Mouse (Mus musculus): ENCODE results near the gene Anapc16. TPM values are rescaled to one million over a fixed set of nuclear protein-coding genes. Genes with fewer than 3 reads are reported as not detected.
"Not testable (repeated sequence)": the region's sequence is repeated elsewhere in the genome, so short reads cannot be mapped to it uniquely, and the experiment has no call there.

Gene Anapc16
- polyA plus RNA-seq, 1 experiment from 2014 or later = 106 TPM

DNA sequence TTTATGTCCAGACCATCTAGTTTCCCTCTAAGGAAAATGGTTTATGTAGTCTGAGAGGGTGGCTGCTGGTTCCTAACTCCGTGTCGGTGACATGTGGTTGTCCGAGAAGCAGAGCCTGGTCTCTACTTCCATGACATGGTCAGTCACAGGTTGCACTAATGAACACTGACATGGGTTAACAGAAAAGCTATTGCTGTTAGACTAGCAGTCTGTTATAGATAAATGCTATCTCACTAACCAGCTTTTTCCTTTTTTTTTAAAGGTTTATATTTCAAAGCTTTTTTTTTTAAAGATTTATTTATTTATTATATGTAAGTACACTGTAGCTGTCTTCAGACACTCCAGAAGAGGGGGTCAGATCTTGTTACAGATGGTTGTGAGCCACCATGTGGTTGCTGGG is 3.9 kb downstream of the Anapc16 start:
- ATAC-seq (ENCODE audit: low FRiP score, low read depth) = no peak
- H3K9me3 ChIP-seq = no peaks in the 10 kb centered on the region
- H3K4me2 ChIP-seq = no peak overlapping the region
- H3K4me1 ChIP-seq (replicated peaks) = peaks cover 22% of the 10 kb centered on the region
- H3K27me3 ChIP-seq = no peaks in the 10 kb centered on the region
- peaks cover 15% of the 10 kb centered on the region for H3K36me3 ChIP-seq
- no peak overlapping the region for H3K9ac ChIP-seq
- H3K27ac ChIP-seq (replicated peaks) = no peak overlapping the region
- no peak overlapping the region for H3K4me3 ChIP-seq
- WGBS = 90% methylated on average over 3 of the region's 3 CpGs

GRCm38 (mm10) chr10:59997591-59997990 is 5.3 kb downstream of the Anapc16 start:
- Histone ChIP-seq H3K9me3 (no peaks in the 10 kb centered on the region), H3K27me3 (no peaks in the 10 kb centered on the region), H3K36me3 (peaks cover 16% of the 10 kb centered on the region), H3K27ac (replicated peaks) (no peak overlapping the region), H3K9ac (no peak overlapping the region), H3K4me2 (no peak overlapping the region), H3K4me1 (replicated peaks) (peaks cover 19% of the 10 kb centered on the region), H3K4me3 (no peak overlapping the region)
- ATAC-seq (ENCODE audit: low FRiP score, low read depth) = no peak
- 18% methylated on average over 7 of the region's 7 CpGs for WGBS

GRCm38 (mm10) chr10:59995889-59996288 is 7.0 kb downstream of the Anapc16 start:
- Histone ChIP-seq H3K27ac (replicated peaks) (no peak overlapping the region), H3K4me1 (replicated peaks) (peaks cover 9% of the 10 kb centered on the region), H3K4me2 (no peak overlapping the region), H3K9ac (no peak overlapping the region), H3K27me3 (no peaks in the 10 kb centered on the region), H3K9me3 (no peaks in the 10 kb centered on the region), H3K4me3 (no peak overlapping the region), H3K36me3 (peaks cover 16% of the 10 kb centered on the region)
- ATAC-seq (ENCODE audit: low FRiP score, low read depth) = no peak
- 97% methylated on average over 6 of the region's 6 CpGs for WGBS

DNA sequence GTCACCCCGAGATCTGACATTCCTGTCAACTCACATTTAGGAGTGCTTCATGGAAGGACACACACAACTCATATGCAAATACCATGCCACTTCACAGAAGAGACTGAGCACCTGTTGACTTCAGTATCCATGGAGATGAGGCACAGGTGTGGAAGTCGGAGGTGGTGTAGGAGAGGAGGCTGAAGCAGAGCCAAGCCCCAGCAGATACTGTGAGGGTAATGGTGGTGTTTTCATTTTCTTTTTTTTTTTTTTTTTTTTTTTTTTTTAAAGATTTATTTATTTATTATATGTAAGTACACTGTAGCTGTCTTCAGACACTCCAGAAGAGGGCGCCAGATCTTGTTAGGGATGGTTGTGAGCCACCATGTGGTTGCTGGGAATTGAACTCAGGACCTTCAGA is 9.1 kb downstream of the Anapc16 start:
- 92% methylated on average over 3 of the region's 3 CpGs for WGBS
- not testable (repeated sequence) for ATAC-seq (ENCODE audit: low FRiP score, low read depth)
- peaks cover 33% of the 10 kb centered on the region for H3K36me3 ChIP-seq

DNA sequence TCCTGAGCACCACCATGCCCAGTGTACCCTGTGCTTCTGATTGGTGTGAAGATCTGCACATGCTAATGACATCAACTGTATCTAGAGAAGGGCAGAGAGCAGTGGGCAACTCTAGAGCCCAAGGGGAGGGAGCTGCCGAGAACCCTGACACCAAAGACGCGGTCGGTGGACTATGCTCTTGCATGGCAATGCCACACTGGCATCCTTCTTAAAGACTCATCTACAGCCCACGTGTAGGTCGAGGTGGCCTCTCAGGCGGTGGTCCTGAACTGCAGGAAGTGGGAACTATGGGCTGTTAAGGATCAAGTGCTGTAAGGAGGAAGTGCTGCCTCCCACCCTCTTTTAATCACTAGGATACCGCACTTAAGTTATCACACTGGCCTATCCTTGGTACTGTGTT is 10.9 kb downstream of the Anapc16 start:
- Histone ChIP-seq H3K9me3 (no peaks in the 10 kb centered on the region), H3K27me3 (no peaks in the 10 kb centered on the region), H3K36me3 (peaks cover 44% of the 10 kb centered on the region)

More for the DNA sequence above, 9.1 kb downstream of the Anapc16 start:
- H3K9me3 ChIP-seq; H3K4me2 ChIP-seq; H3K9ac ChIP-seq; H3K4me3 ChIP-seq; H3K4me1 ChIP-seq (replicated peaks); H3K27me3 ChIP-seq; H3K27ac ChIP-seq (replicated peaks): not testable (repeated sequence)

GRCm38 (mm10) chr10:59991262-59991880 is 11.6 kb downstream of the Anapc16 start:
- WGBS = 79% methylated on average over 9 of the region's 9 CpGs
- Histone ChIP-seq H3K9me3 (no peaks in the 10 kb centered on the region), H3K27me3 (no peaks in the 10 kb centered on the region), H3K27ac (replicated peaks) (no peak overlapping the region), H3K9ac (no peak overlapping the region), H3K4me2 (no peak overlapping the region), H3K36me3 (peaks cover 46% of the 10 kb centered on the region), H3K4me1 (replicated peaks) (peaks cover 3% of the 10 kb centered on the region; the same call in 1 of the 2 replicates), H3K4me3 (no peak overlapping the region)
- no peak for ATAC-seq (ENCODE audit: low FRiP score, low read depth)

More for the DNA sequence above, 10.9 kb downstream of the Anapc16 start:
- ATAC-seq (ENCODE audit: low FRiP score, low read depth) = no peak
- Histone ChIP-seq H3K4me1 (replicated peaks) (peaks cover 3% of the 10 kb centered on the region; the same call in 1 of the 2 replicates), H3K9ac (no peak overlapping the region), H3K4me2 (no peak overlapping the region), H3K4me3 (no peak overlapping the region), H3K27ac (replicated peaks) (no peak overlapping the region)
- WGBS = 90% methylated on average over 8 of the region's 8 CpGs

GRCm38 (mm10) chr10:59990393-59990792 is 12.5 kb downstream of the Anapc16 start:
- H3K9me3 ChIP-seq = no peaks in the 10 kb centered on the region
- ATAC-seq (ENCODE audit: low FRiP score, low read depth) = no peak
- WGBS = 94% methylated on average over 9 of the region's 9 CpGs
- no peak overlapping the region for H3K4me2 ChIP-seq
- no peak overlapping the region for H3K27ac ChIP-seq (replicated peaks)
- no peak overlapping the region for H3K4me3 ChIP-seq
- peaks cover 46% of the 10 kb centered on the region for H3K36me3 ChIP-seq
- H3K4me1 ChIP-seq (replicated peaks) = peaks cover 3% of the 10 kb centered on the region; the same call in 1 of the 2 replicates
- H3K9ac ChIP-seq = no peak overlapping the region
- H3K27me3 ChIP-seq = no peaks in the 10 kb centered on the region

DNA sequence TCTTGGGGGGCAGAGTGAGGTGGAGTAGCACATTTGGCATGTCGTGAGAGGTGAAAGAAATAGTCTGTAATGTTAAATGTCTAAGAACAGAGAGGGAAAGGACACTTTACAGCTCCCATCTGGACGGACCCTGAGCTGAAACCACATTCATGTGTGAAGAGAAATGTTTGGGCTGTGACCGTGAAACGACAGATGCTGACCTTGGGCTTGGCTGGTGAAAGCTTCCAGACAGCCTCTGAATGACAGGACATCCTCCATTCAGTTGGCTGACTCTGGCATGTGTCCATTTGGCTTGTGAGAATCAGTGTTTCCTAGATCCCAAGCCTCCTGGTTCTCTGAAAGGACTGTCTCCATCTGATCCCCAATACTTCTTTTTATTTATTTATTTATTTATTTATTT is 14.9 kb downstream of the Anapc16 start:
- 71% methylated on average over 4 of the region's 4 CpGs for whole genome bisulfite sequencing
- Histone ChIP-seq H3K9ac (no peak overlapping the region), H3K9me3 (no peaks in the 10 kb centered on the region), H3K4me1 (replicated peaks) (peaks cover 3% of the 10 kb centered on the region; the same call in 1 of the 2 replicates), H3K27ac (replicated peaks) (no peak overlapping the region), H3K4me3 (no peak overlapping the region), H3K4me2 (no peak overlapping the region), H3K36me3 (peaks cover 41% of the 10 kb centered on the region), H3K27me3 (no peaks in the 10 kb centered on the region)
- ATAC-seq (ENCODE audit: low FRiP score, low read depth) = no peak

DNA sequence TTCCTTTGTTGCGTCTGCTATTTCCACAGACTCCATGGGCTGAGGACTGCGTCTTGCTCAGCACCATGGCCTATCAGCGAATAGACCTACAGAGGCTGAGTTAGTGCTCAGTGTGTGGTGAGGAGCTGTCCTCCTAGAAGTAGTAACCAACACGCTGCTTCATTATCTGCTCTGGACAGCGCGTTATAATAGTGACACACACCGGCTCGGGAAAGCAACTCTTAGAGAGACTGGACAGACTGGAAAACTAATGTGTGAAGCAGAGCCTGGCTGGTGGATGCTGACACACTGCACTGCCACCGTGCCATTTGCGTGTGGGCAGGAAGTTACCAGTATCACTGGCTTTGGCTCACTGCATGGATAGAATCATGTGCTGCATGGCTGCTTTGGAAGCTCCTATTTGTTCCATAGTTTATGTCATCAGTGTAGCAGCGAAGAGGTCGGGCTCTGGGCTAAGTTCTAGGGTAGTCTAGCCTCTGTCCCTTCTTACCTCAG is 20.5 kb downstream of the Anapc16 start:
- H3K27ac ChIP-seq (replicated peaks) = no peak overlapping the region

GRCm38 (mm10) chr10:59981792-59982191 is 21.1 kb downstream of the Anapc16 start:
- H3K4me3 ChIP-seq = no peak overlapping the region
- H3K9me3 ChIP-seq = no peaks in the 10 kb centered on the region
- WGBS = 87% methylated on average over 9 of the region's 9 CpGs
- H3K4me2 ChIP-seq = no peak overlapping the region
- H3K4me1 ChIP-seq (replicated peaks) = peaks cover 17% of the 10 kb centered on the region
- peaks cover 13% of the 10 kb centered on the region; the same call in 1 of the 2 replicates for H3K36me3 ChIP-seq
- H3K27me3 ChIP-seq = no peaks in the 10 kb centered on the region
- H3K9ac ChIP-seq = no peak overlapping the region
- no peak for ATAC-seq (ENCODE audit: low FRiP score, low read depth)
- no peak overlapping the region for H3K27ac ChIP-seq (replicated peaks)

More for the DNA sequence above, 20.5 kb downstream of the Anapc16 start:
- no peak overlapping the region for H3K4me2 ChIP-seq
- H3K9ac ChIP-seq = no peak overlapping the region
- peaks cover 17% of the 10 kb centered on the region for H3K4me1 ChIP-seq (replicated peaks)
- 94% methylated on average over 12 of the region's 12 CpGs for WGBS
- no peak for ATAC-seq (ENCODE audit: low FRiP score, low read depth)
- H3K36me3 ChIP-seq = peaks cover 13% of the 10 kb centered on the region; the same call in 1 of the 2 replicates
- H3K4me3 ChIP-seq = no peak overlapping the region
- H3K9me3 ChIP-seq = no peaks in the 10 kb centered on the region
- no peaks in the 10 kb centered on the region for H3K27me3 ChIP-seq

- no peaks in the 10 kb centered on the region for H3K9me3 ChIP-seq
- no peak overlapping the region for H3K4me2 ChIP-seq
- H3K9ac ChIP-seq = no peak overlapping the region
- WGBS = 78% methylated on average over 4 of the region's 4 CpGs
- H3K36me3 ChIP-seq = peaks cover 10% of the 10 kb centered on the region; the same call in 1 of the 2 replicates
- peaks cover 17% of the 10 kb centered on the region for H3K4me1 ChIP-seq (replicated peaks)
- H3K4me3 ChIP-seq = no peak overlapping the region
- H3K27me3 ChIP-seq = no peaks in the 10 kb centered on the region
- ATAC-seq (ENCODE audit: low FRiP score, low read depth) = no peak
- no peak overlapping the region for H3K27ac ChIP-seq (replicated peaks)
Observed at GRCm38 (mm10) chr10:59981336-59981735, 21.6 kb downstream of the Anapc16 start.

DNA sequence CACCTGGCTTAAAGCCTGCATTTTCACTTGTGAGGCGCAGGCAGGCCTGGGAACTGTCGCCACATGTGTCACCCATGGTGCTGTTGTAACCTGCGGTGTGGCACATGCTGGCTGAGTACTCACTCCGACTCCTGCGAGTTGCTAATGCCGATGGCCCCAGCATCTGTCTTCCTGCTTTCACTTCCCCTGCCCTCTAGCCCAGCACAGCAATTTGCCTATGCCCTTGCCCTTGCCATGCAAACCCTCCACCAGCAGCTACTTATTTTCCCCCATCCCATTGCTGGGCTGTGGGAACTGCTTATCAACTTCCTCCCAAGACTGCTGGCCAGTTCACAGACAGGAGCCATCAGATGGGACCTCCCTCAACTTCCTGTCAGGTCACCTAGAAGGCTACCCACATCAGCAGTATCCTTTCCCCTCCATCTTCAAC is 22.1 kb downstream of the Anapc16 start:
- H3K4me3 ChIP-seq = no peak overlapping the region
- H3K4me1 ChIP-seq (replicated peaks) = peaks cover 17% of the 10 kb centered on the region
- H3K4me2 ChIP-seq = no peak overlapping the region
- ATAC-seq (ENCODE audit: low FRiP score, low read depth) = no peak
- H3K9ac ChIP-seq = no peak overlapping the region
- no peaks in the 10 kb centered on the region for H3K9me3 ChIP-seq
- no peaks in the 10 kb centered on the region for H3K27me3 ChIP-seq
- H3K36me3 ChIP-seq = peaks cover 6% of the 10 kb centered on the region; the same call in 1 of the 2 replicates
- 91% methylated on average over 6 of the region's 6 CpGs for WGBS
- H3K27ac ChIP-seq (replicated peaks) = no peak overlapping the region
